Mouse (Mus musculus) neural tube, embryonic 11.5 days (tissue): Measurements from ENCODE around the gene Tekt3. TPM values are rescaled to one million over a fixed set of nuclear protein-coding genes. Genes with fewer than 3 reads are reported as not detected.

ENCODE experiments used
- ATAC-seq: fragments of 200-750 bp; cut with Nextera tagmentation; 2 replicates; pipeline ENCODE4 v1.8.0; 2017; ENCODE audit warnings: moderate number of reproducible peaks, mild to moderate bottlenecking, moderate TSS enrichment, moderate library complexity; ENCODE audit not compliant: insufficient read depth, low FRiP score, low TSS enrichment
- DNase-seq: peaks from one replicate; pipeline ENCODE4 v3.0.0-alpha.2; 2015; ENCODE audit warnings: low spot score
- H3K27ac ChIP-seq: fragments of 300-500 bp; sonication (generic); 2 replicates; pipeline ENCODE4 v1.5.1; 2014; ENCODE audit warnings: low read depth, mild to moderate bottlenecking, low read length
- H3K27me3 ChIP-seq: fragments of 300-500 bp; sonication (generic); 2 replicates; pipeline ENCODE4 v1.6.1; 2014; ENCODE audit warnings: mild to moderate bottlenecking, low read length, mixed read lengths; ENCODE audit not compliant: control insufficient read depth, insufficient read depth
- H3K36me3 ChIP-seq: fragments of 300-500 bp; sonication (generic); 2 replicates; pipeline ENCODE4 v1.6.1; 2014; ENCODE audit warnings: mild to moderate bottlenecking, low read length, moderate library complexity, mixed read lengths; ENCODE audit not compliant: control insufficient read depth, insufficient read depth
- H3K4me1 ChIP-seq: fragments of 300-500 bp; sonication (generic); 2 replicates; pipeline ENCODE4 v1.6.1; 2014; ENCODE audit warnings: low read length, mixed read lengths; ENCODE audit not compliant: control insufficient read depth, insufficient read depth
- H3K4me2 ChIP-seq: fragments of 300-500 bp; sonication (generic); 2 replicates; pipeline ENCODE4 v1.6.1; 2014; ENCODE audit warnings: low read depth, mild to moderate bottlenecking, moderate library complexity
- H3K4me3 ChIP-seq: fragments of 300-500 bp; sonication (generic); 2 replicates; pipeline ENCODE4 v1.5.1; 2014; ENCODE audit warnings: low read depth, low read length
- H3K9ac ChIP-seq: fragments of 300-500 bp; sonication (generic); 2 replicates; pipeline ENCODE4 v1.6.1; 2014; ENCODE audit warnings: mild to moderate bottlenecking, low read length
- H3K9me3 ChIP-seq: fragments of 300-500 bp; sonication (generic); 2 replicates; pipeline ENCODE4 v1.6.1; 2016; ENCODE audit warnings: low read length; ENCODE audit not compliant: control insufficient read depth
- WGBS: fragments of 180-500 bp; shearing (Covaris S2); extraction: QIAGEN DNeasy Blood & Tissue Kit; methylation state at CpG from one replicate; pipeline ENCODE4 v1.1.7; 2014; 5-methylcytosine and 5-hydroxymethylcytosine counted together
- polyA plus RNA-seq: library from polyadenylated mRNA; unstranded; fragments of >200 nt; fragmentation: Nextera tagmentation; extraction: Ambion mirVana; gene quantifications from 2 replicates; pipeline ENCODE4 v1.2.1, GENCODE M21; 2014

Tekt3 gene
- polyA plus RNA-seq, 1 experiment from 2014 or later, result not detected

GRCm38 (mm10) chr11:63104026-63104425 is 42.6 kb downstream of the Tekt3 start:
- ATAC-seq (no peak), DNase-seq (no peak)
- Histone ChIP-seq H3K9me3 (no peaks in the 10 kb centered on the region), H3K4me3 (no peak overlapping the region), H3K4me1 (no peaks in the 10 kb centered on the region), H3K27ac (no peak overlapping the region), H3K9ac (no peak overlapping the region), H3K36me3 (no peaks in the 10 kb centered on the region), H3K4me2 (no peak overlapping the region), H3K27me3 (no peaks in the 10 kb centered on the region)
- WGBS, result 94% methylated on average over 2 of the region's 2 CpGs

- Histone ChIP-seq H3K27ac (no peak overlapping the region), H3K9ac (no peak overlapping the region), H3K36me3 (no peaks in the 10 kb centered on the region), H3K4me2 (no peak overlapping the region), H3K27me3 (no peaks in the 10 kb centered on the region), H3K9me3 (no peaks in the 10 kb centered on the region), H3K4me1 (no peaks in the 10 kb centered on the region), H3K4me3 (no peak overlapping the region)
- WGBS, result 62% methylated on average over 1 of the region's 1 CpGs
- no peak for DNase-seq
- no peak for ATAC-seq
Measured at GRCm38 (mm10) chr11:63109230-63109775, 47.8 kb downstream of the Tekt3 start.

GRCm38 (mm10) chr11:63110329-63110728 is 48.9 kb downstream of the Tekt3 start:
- no peaks in the 10 kb centered on the region for H3K9me3 ChIP-seq
- H3K27ac ChIP-seq, result no peak overlapping the region
- no peaks in the 10 kb centered on the region for H3K27me3 ChIP-seq
- no peak overlapping the region for H3K4me2 ChIP-seq
- no peak overlapping the region for H3K4me3 ChIP-seq
- no peaks in the 10 kb centered on the region for H3K4me1 ChIP-seq
- H3K9ac ChIP-seq, result no peak overlapping the region
- DNase-seq, result no peak
- no peaks in the 10 kb centered on the region for H3K36me3 ChIP-seq
- WGBS, result 83% methylated on average over 3 of the region's 3 CpGs
- ATAC-seq, result no peak

GRCm38 (mm10) chr11:63114807-63115641 is 53.6 kb downstream of the Tekt3 start:
- no peaks in the 10 kb centered on the region for H3K36me3 ChIP-seq
- no peak for DNase-seq
- H3K27me3 ChIP-seq, result no peaks in the 10 kb centered on the region
- no peak overlapping the region for H3K27ac ChIP-seq
- H3K4me3 ChIP-seq, result no peak overlapping the region
- no peak overlapping the region for H3K4me2 ChIP-seq
- no peaks in the 10 kb centered on the region for H3K9me3 ChIP-seq
- 79% methylated on average over 8 of the region's 8 CpGs for WGBS
- H3K9ac ChIP-seq, result no peak overlapping the region
- no peak for ATAC-seq
- H3K4me1 ChIP-seq, result no peaks in the 10 kb centered on the region

GRCm38 (mm10) chr11:63116652-63117051 is 55.2 kb downstream of the Tekt3 start:
- WGBS, result 89% methylated on average over 5 of the region's 5 CpGs
- no peak overlapping the region for H3K9ac ChIP-seq
- DNase-seq (no peak), ATAC-seq (no peak)
- no peaks in the 10 kb centered on the region for H3K36me3 ChIP-seq
- no peak overlapping the region for H3K4me3 ChIP-seq
- H3K27me3 ChIP-seq, result no peaks in the 10 kb centered on the region
- H3K4me1 ChIP-seq, result no peaks in the 10 kb centered on the region
- no peak overlapping the region for H3K4me2 ChIP-seq
- no peaks in the 10 kb centered on the region for H3K9me3 ChIP-seq
- no peak overlapping the region for H3K27ac ChIP-seq

- H3K27me3 ChIP-seq, result no peaks in the 10 kb centered on the region
- ATAC-seq (no peak), DNase-seq (no peak)
- no peak overlapping the region for H3K4me3 ChIP-seq
- no peak overlapping the region for H3K27ac ChIP-seq
- H3K9me3 ChIP-seq, result no peaks in the 10 kb centered on the region
- H3K36me3 ChIP-seq, result no peaks in the 10 kb centered on the region
- 0 out of 2 replicates have a peak, but pooled peaks cover 3% of the 10 kb centered on the region for H3K4me1 ChIP-seq
- no peak overlapping the region for H3K9ac ChIP-seq
- 82% methylated on average over 1 of the region's 1 CpGs for WGBS
- no peak overlapping the region for H3K4me2 ChIP-seq
Measured at GRCm38 (mm10) chr11:63117266-63117665, 55.8 kb downstream of the Tekt3 start.

- 89% methylated on average over 7 of the region's 7 CpGs for WGBS
- no peak overlapping the region for H3K4me3 ChIP-seq
Measured at GRCm38 (mm10) chr11:63119791-63120190, 58.3 kb downstream of the Tekt3 start.

GRCm38 (mm10) chr11:63122249-63122648 is 60.8 kb downstream of the Tekt3 start:
- Histone ChIP-seq H3K9ac (no peak overlapping the region), H3K4me3 (no peak overlapping the region), H3K27ac (no peak overlapping the region), H3K4me1 (0 out of 2 replicates have a peak, but pooled peaks cover 3% of the 10 kb centered on the region), H3K27me3 (no peaks in the 10 kb centered on the region), H3K4me2 (no peak overlapping the region), H3K9me3 (no peaks in the 10 kb centered on the region), H3K36me3 (no peaks in the 10 kb centered on the region)
- WGBS, result 68% methylated on average over 2 of the region's 2 CpGs
- no peak for DNase-seq
- no peak for ATAC-seq

More at GRCm38 (mm10) chr11:63119791-63120190, 58.3 kb downstream of the Tekt3 start:
- no peaks in the 10 kb centered on the region for H3K27me3 ChIP-seq
- H3K4me2 ChIP-seq, result no peak overlapping the region
- ATAC-seq (no peak), DNase-seq (no peak)
- no peak overlapping the region for H3K9ac ChIP-seq
- no peak overlapping the region for H3K27ac ChIP-seq
- H3K9me3 ChIP-seq, result no peaks in the 10 kb centered on the region
- H3K36me3 ChIP-seq, result no peaks in the 10 kb centered on the region
- H3K4me1 ChIP-seq, result 0 out of 2 replicates have a peak, but pooled peaks cover 3% of the 10 kb centered on the region
